Mouse (Mus musculus): ENCODE results near the gene Sufu. TPM values are rescaled to one million over a fixed set of nuclear protein-coding genes. Genes with fewer than 3 reads are reported as not detected.

Gene Sufu
- polyA plus RNA-seq, 1 experiment from 2014 or later = 9.5 TPM

GRCm38 (mm10) chr19:46503351-46504084, 106.8 kb downstream of the Sufu start:
- DNase-seq (ENCODE audit: low spot score) (peak; percentile 93), ATAC-seq (ENCODE audit: low FRiP score, low TSS enrichment) (peak; percentile 82)
- TF ChIP-seq EP300 (optimal IDR thresholded peaks at IDR 0.05) (no peak), CTCF (IDR thresholded peaks at IDR 0.05; ENCODE audit: low read depth) (no peak)
- H3K27ac ChIP-seq (replicated peaks) = peak overlapping the region; percentile 100
- H3K4me2 ChIP-seq (replicated peaks; ENCODE audit: low read depth) = peak overlapping the region; percentile 91
- H3K4me1 ChIP-seq (replicated peaks; ENCODE audit: control insufficient read depth, insufficient read depth) = peaks cover 24% of the 10 kb centered on the region
- no peaks in the 10 kb centered on the region for H3K9me3 ChIP-seq (ENCODE audit: control insufficient read depth, low read length)
- peak overlapping the region; percentile 97 for H3K4me3 ChIP-seq (ENCODE audit: low read depth, low read length)
- WGBS = under 1% methylated on average over 21 of the region's 21 CpGs
- no peaks in the 10 kb centered on the region for H3K27me3 ChIP-seq (ENCODE audit: control insufficient read depth, insufficient read depth, low read length)
- H3K9ac ChIP-seq (ENCODE audit: low read length) = peak overlapping the region; percentile 99
- H3K36me3 ChIP-seq (ENCODE audit: control insufficient read depth, insufficient read depth, low read length) = peaks cover 12% of the 10 kb centered on the region

GRCm38 (mm10) chr19:46504085-46504552, 107.4 kb downstream of the Sufu start:
- Histone ChIP-seq H3K9me3 (ENCODE audit: control insufficient read depth, low read length) (no peaks in the 10 kb centered on the region), H3K27me3 (ENCODE audit: control insufficient read depth, insufficient read depth, low read length) (no peaks in the 10 kb centered on the region), H3K9ac (ENCODE audit: low read length) (peak overlapping the region; percentile 99), H3K36me3 (ENCODE audit: control insufficient read depth, insufficient read depth, low read length) (peaks cover 12% of the 10 kb centered on the region), H3K4me2 (replicated peaks; ENCODE audit: low read depth) (peak overlapping the region; percentile 91), H3K4me3 (ENCODE audit: low read depth, low read length) (peak overlapping the region; percentile 97), H3K4me1 (replicated peaks; ENCODE audit: control insufficient read depth, insufficient read depth) (peaks cover 29% of the 10 kb centered on the region), H3K27ac (replicated peaks) (peak overlapping the region; percentile 100)
- WGBS = 0% methylated on average over 4 of the region's 4 CpGs
- TF ChIP-seq CTCF (IDR thresholded peaks at IDR 0.05; ENCODE audit: low read depth) (peak; percentile 58), EP300 (optimal IDR thresholded peaks at IDR 0.05) (peak; percentile 93)
- ATAC-seq (ENCODE audit: low FRiP score, low TSS enrichment) (peak; percentile 0; the same call in 1 of the 2 replicates), DNase-seq (ENCODE audit: low spot score) (no peak)

- Histone ChIP-seq H3K36me3 (ENCODE audit: control insufficient read depth, insufficient read depth, low read length) (peaks cover 12% of the 10 kb centered on the region), H3K27me3 (ENCODE audit: control insufficient read depth, insufficient read depth, low read length) (no peaks in the 10 kb centered on the region), H3K4me3 (ENCODE audit: low read depth, low read length) (peak overlapping the region; percentile 97), H3K4me1 (replicated peaks; ENCODE audit: control insufficient read depth, insufficient read depth) (peaks cover 32% of the 10 kb centered on the region), H3K4me2 (replicated peaks; ENCODE audit: low read depth) (peak overlapping the region; percentile 91), H3K9ac (ENCODE audit: low read length) (peak overlapping the region; percentile 99), H3K9me3 (ENCODE audit: control insufficient read depth, low read length) (no peaks in the 10 kb centered on the region), H3K27ac (replicated peaks) (peak overlapping the region; percentile 100)
- TF ChIP-seq EP300 (optimal IDR thresholded peaks at IDR 0.05) (no peak), CTCF (IDR thresholded peaks at IDR 0.05; ENCODE audit: low read depth) (no peak)
- WGBS = 36% methylated on average over 9 of the region's 9 CpGs
- ATAC-seq (ENCODE audit: low FRiP score, low TSS enrichment) = no peak
- DNase-seq (ENCODE audit: low spot score) = peak; percentile 54
Measured at GRCm38 (mm10) chr19:46504822-46505417, 108.2 kb downstream of the Sufu start.

GRCm38 (mm10) chr19:46505646-46506371, 109.1 kb downstream of the Sufu start:
- Histone ChIP-seq H3K36me3 (ENCODE audit: control insufficient read depth, insufficient read depth, low read length) (peaks cover 12% of the 10 kb centered on the region), H3K9me3 (ENCODE audit: control insufficient read depth, low read length) (no peaks in the 10 kb centered on the region), H3K9ac (ENCODE audit: low read length) (peak overlapping the region; percentile 51), H3K4me2 (replicated peaks; ENCODE audit: low read depth) (peak overlapping the region; percentile 91), H3K4me1 (replicated peaks; ENCODE audit: control insufficient read depth, insufficient read depth) (peaks cover 37% of the 10 kb centered on the region), H3K4me3 (ENCODE audit: low read depth, low read length) (peak overlapping the region; percentile 18; the same call in 1 of the 2 replicates), H3K27ac (replicated peaks) (peak overlapping the region; percentile 100), H3K27me3 (ENCODE audit: control insufficient read depth, insufficient read depth, low read length) (no peaks in the 10 kb centered on the region)
- WGBS = 63% methylated on average over 8 of the region's 8 CpGs
- TF ChIP-seq CTCF (IDR thresholded peaks at IDR 0.05; ENCODE audit: low read depth) = no peak
- no peak for TF ChIP-seq EP300 (optimal IDR thresholded peaks at IDR 0.05)
- no peak for ATAC-seq (ENCODE audit: low FRiP score, low TSS enrichment)
- peak; percentile 39 for DNase-seq (ENCODE audit: low spot score)

GRCm38 (mm10) chr19:46506372-46506717, 109.6 kb downstream of the Sufu start:
- no peak for DNase-seq (ENCODE audit: low spot score)
- Histone ChIP-seq H3K4me3 (ENCODE audit: low read depth, low read length) (0 out of 2 replicates have a peak overlapping the region, but pooled peaks have one; percentile 8), H3K36me3 (ENCODE audit: control insufficient read depth, insufficient read depth, low read length) (peaks cover 12% of the 10 kb centered on the region), H3K27ac (replicated peaks) (peak overlapping the region; percentile 100), H3K27me3 (ENCODE audit: control insufficient read depth, insufficient read depth, low read length) (no peaks in the 10 kb centered on the region), H3K4me2 (replicated peaks; ENCODE audit: low read depth) (peak overlapping the region; percentile 91), H3K4me1 (replicated peaks; ENCODE audit: control insufficient read depth, insufficient read depth) (peaks cover 37% of the 10 kb centered on the region), H3K9ac (ENCODE audit: low read length) (peak overlapping the region; percentile 51), H3K9me3 (ENCODE audit: control insufficient read depth, low read length) (no peaks in the 10 kb centered on the region)
- TF ChIP-seq CTCF (IDR thresholded peaks at IDR 0.05; ENCODE audit: low read depth) = no peak
- WGBS = 26% methylated on average over 3 of the region's 3 CpGs
- ATAC-seq (ENCODE audit: low FRiP score, low TSS enrichment) = no peak
